Mouse (Mus musculus) liver, adult 2 months (tissue): ENCODE measurements around the gene Ninj2.

ENCODE experiments used
- CTCF ChIP-seq: fragments of 200-500 bp; IDR thresholded peaks from 2 replicates; pipeline ENCODE4 v1.5.1; 2011; ENCODE audit warnings: low read depth, low read length, control low read depth
- POLR2A ChIP-seq: fragments of 200-500 bp; IDR thresholded peaks from 2 replicates; pipeline ENCODE4 v1.6.1; 2011; ENCODE audit warnings: low read length, control low read depth; ENCODE audit not compliant: insufficient read depth; ENCODE audit errors: extremely low read depth

- TF ChIP-seq CTCF (no peak), POLR2A (no peak)
Measured at GRCm38 (mm10) chr6:120084983-120085382, 8.2 kb upstream of the Ninj2 start.
